Mouse (Mus musculus) adrenal gland (tissue): ENCODE data around the gene Tbk1.

ENCODE experiments used
- intact Hi-C: fragments of 180-260 bp; cut with DNase I; formaldehyde crosslinking; loops from one replicate; pipeline ENCODE4 v1.15.1; 2025
- long read RNA-seq, 2 experiments: library from polyadenylated mRNA; unstranded; transcript quantifications; one replicate each; pipeline ENCODE4 v2.0.0; 2020; ENCODE audit warnings: borderline replicate concordance in 1 of 2; ENCODE audit not compliant: insufficient replicate concordance in 1 of 2

The Tbk1 gene
- long read RNA-seq, experiment 1, transcript Tbk1-201 (21 exons, 3,024 nt) = major isoform, 11 of 24 reads
- long read RNA-seq, experiment 1, partial matches to known transcripts = 9 of 24 reads
- long read RNA-seq, experiment 1, other reads (novel, unspliced or antisense) = 4 of 24 reads
- long read RNA-seq, experiment 2, partial matches to known transcripts = 5 of 9 reads
- long read RNA-seq, experiment 2, other reads (novel, unspliced or antisense) = 3 of 9 reads

DNA sequence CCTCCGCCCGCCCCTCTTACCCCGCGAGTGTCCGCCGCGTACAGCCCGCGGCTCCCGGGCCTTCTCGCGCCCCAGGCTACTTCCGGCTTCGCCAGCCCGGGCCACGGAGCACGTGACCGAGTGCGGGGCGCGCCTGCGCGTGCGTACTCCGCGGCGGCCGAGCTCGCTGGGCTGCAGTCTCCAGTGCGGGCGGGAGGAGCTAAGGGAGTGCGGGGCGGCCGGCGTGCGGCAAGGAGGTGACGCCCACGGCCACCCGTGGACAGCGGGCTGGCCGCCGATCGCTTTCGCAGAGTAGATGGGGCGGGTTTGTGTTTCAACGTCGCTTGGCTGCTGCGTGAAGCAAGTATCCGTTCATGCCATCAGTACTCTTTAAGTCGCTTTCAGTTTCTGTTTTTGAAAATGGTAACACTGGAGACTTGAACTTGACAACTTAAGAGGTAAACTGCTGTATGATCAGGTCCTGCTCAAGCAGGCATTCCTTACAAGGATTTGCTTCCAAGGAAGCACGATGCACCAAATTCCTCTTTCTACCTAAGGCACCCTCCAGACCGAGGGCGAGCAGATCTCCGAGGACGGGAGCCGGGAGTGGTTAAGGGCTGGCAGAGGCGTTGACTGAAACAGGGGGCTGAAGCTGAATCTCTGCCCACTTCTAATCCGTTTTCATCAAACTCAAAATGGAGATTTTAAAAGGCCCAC, at the start of gene Tbk1:
Gene Tbk1, minus strand, starts transcription at position 113 of the 696 bp plus-strand sequence.
- intact Hi-C loops = no loop called here

DNA sequence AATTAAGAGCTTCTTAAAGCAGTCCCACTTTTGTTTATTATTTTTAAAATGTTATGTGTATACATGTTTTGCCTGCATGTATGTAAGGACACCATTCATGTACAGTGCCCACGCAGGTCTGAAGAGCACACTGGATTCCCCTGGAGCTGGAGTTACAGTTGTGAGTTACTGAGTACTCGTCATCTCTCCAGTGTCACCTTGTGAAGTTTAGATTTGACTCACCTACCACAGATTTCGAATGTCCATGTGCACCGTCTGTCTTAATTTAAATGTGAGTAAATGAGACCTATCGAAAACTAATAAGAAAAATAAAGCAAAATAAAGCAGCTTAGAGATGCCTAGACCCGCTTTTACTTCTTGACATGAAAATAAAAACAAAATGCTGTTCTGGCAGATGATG, 49.7 kb upstream of the Tbk1 start:
- intact Hi-C loops = no loop called here

DNA sequence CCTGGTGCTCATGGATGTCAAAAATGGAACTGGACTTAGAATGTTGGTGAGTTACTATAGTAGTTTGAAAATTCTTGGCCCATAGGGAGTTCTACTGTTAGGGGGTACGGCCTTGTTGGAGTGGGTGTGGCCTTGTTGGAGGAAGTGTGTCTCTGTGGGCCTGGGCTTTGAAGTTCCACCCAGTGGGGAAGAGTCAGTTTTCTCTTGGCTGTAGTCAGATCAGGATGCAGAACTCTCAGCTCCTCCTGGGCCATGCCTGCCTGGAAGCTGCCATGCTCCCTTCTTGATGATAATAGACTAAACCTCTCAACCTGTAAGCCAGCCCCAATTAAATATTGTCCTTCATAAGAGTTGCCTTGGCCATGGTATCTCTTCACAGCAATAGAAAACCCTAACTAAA, 47.6 kb upstream of the Tbk1 start:
- intact Hi-C loops = no loop called here

DNA sequence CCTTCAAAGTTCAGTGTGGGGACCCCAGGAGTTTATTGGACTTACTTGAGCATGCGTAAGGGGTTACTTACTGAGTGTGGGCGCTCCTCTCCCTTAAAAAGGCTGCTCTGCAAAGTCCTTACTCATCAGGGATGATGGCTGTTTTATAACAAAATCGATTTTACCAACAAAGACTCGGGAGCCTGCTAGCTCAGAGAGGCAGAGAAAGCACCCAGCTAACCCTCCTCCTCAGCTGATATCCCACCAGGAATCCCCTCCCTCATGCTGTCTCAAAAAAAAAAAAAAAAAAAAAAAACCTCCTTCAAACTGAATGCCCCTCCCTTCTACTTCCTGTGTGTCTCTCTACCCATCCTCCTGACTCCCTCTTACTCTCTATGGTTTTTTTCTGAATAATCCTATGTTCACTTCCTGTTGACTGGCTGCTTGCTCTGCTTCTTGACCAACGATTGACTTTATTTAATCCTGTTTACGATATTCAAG, 42.0 kb upstream of the Tbk1 start:
- intact Hi-C loops = no loop called here

DNA sequence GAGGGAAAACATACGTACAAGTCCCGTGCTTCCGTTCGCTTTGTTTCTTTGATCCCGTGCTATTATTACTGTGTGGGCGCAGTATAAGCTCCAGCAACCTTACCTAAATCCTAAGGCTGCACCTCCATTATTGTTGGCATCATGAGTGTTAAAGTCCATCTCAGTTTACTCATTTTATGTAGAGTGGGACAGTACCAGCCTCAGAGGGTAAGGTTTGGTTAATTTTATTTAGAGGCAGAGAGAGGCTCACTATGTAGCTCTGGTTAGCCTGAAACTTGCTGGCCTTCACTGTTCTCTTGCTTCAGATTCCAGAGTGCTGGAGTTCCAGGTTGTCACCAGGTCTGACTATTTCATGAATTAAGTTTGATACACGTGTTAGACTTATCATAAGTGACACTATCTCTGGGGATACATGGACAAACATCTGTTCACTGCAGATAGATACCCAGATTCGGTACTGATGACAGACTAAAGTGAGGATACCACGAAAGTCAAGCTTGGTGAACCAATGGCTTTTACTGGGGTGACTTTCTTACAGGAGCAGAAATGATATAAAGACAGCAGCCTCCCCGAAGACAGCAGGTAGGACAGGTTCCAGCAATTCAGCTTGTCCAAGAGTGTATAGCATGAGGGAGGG, 40.7 kb upstream of the Tbk1 start:
- intact Hi-C loops = no loop called here

DNA sequence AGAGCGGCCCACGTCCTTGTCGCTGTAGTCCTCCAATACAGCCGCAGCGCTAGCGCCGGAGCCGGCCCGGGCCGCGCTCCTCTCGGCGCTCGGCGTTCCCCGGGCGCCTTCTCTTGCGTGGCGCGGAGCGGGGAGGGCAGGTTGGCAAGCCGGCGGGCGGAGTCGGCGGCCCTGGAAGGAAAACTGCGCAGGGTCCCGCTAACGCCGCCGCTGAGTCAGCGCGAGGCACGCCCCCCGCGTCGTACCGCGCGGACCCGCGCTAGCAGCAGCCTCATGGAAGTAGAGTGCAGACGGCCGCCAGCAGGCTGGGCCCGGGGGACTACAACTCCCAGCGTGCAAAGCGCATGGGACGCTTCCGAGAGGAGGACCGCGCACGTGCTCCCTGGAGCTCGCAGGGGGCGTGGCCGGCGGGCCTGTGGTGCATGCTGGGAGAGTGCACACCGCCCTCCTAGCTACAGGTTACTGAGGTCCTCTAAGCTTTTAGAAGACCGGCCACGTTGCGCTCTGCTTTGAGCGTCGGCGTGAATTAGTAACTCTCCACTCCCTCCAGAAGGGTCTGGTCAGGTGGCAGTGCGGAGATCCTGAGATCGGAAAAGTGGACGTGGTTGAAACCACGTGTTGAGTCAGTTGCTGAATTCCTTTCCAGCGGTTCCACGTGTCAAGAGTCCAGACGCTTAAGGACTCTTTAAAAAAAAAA, 39.7 kb upstream of the Tbk1 start, which contains the start of gene Xpot:
Gene Xpot, minus strand, starts transcription at position 147 of the 697 bp plus-strand sequence.
- intact Hi-C loops = no loop called here

DNA sequence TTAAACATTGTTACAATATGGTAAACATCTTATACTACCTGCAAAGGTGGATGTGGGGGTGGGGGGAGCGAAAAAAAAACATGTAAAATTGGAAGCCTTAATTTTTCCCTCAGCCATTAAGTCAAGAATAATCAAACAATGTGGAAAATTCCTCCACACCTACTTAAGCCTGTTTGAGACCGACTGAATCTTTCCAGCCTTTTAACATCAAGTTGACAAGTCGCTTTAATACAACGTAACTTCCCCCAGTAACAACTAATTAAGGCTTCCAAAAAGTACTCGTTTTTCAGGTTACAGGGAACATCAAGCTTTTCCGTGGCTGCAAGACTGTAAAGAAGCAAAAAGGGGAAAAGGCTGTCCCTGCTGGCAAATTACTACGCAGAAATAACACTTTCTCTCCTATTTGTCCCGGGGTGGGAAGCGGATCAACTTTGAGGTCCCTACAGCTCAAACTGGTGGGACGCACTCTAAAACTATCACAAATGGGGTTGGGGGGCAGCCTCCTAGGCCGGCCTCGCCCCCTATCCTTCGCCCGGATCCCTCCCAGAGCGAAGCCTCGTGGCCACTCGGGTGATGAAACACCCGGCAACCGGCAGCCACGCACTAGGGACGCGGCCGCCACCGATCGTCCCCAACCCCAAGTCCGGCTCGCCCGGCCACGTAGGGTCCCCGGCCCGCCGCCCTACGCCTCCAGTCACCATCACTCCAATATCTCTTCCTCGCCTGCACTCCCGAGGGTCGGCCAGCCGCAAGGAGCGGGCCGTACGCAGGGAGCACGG, 39.0 kb upstream of the Tbk1 start:
- intact Hi-C loops = no loop called here

DNA sequence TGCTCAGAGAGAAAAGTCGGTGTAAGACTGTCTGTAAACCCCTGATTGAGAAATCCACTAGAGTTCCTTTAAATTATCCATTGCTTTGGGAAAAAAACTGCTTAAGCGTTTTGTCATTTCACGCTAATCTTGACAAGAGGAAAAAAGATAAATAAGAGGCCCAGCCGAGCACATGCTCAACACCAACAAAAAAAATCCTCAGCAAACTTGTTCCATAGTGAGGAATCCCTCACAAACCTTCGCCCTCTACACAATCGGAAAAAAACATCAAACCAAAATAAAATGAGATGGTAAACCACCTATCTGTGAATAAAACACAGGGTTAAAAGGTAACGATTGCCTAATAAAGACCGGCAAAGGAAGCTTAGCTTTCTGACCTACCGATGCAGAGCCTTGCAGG, 38.4 kb upstream of the Tbk1 start:
- intact Hi-C loops = no loop called here

- intact Hi-C loops = no loop called here
Measured at GRCm38 (mm10) chr10:121623670-121624069, 37.1 kb upstream of the Tbk1 start.

GRCm38 (mm10) chr10:121622431-121622830, 35.8 kb upstream of the Tbk1 start:
- intact Hi-C loops = no loop called here

DNA sequence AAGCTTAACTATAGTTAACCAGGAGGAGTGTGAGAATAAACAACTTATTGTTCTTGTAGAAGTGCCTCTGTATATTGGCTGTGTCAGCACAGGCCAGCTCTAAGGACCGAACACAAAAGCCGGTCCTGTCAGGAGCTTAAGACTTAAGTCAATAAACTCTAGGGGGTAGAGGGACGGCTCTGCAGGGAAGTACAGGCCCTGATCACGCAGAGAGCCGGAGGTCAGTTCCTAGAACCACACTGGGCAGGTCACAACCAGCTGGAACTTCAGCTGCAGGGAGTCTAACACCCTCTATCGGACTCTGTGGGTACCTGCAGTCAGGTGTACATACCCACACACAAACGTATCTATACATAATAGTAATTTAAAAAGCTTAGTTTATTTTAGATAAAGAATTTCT, 29.3 kb upstream of the Tbk1 start:
- intact Hi-C loops = loop anchor here (5.0 to 10.0 kb wide), 2 partner anchors 34 to 661 kb away; no protein-coding TSS in a partner anchor

- intact Hi-C loops = loop anchor here (5.0 to 10.0 kb wide), 2 partner anchors 33 to 661 kb away; no protein-coding TSS in a partner anchor
Measured at GRCm38 (mm10) chr10:121615146-121615870, 28.7 kb upstream of the Tbk1 start.

DNA sequence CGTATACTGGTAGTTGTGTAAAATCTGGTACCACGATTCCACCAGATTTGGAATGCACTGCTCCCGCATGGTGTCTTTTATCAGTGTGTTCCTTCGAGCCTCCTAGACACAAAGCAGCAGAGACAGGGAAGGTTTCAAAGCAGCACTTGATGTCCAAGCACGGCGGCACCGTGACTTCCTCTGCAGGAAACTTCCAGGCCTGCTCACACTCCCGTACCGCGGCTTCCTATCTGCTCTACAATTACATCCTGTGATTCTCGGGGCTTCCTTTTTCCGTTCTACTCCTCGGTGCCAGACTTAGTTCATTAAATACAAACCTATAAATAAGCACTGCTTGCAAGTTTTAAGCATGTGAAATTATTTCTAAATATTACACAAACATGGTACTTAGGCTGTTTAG, 27.0 kb upstream of the Tbk1 start:
- intact Hi-C loops = loop anchor here (10.0 kb wide), 1 partner anchor 659 kb away; no protein-coding TSS in a partner anchor

DNA sequence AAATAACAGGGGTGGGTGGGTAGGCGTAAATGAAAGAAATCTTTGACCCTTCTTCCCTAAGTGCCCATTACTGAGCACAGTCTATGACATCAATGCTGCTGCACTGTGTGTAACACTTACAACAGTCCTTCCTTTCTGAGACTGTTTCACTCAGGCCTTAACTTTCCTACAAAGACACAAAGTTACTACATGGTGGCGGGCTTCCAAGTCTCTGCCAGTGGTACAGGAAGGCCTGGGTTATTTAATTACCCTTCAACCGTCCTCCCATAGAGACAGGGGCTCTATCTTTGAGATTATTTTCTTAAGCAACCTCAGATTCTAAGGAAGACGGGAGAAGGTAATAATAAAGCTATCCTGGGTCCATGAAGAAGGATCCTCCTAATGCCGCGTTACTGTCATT, 25.9 kb upstream of the Tbk1 start:
- intact Hi-C loops = loop anchor here (10.0 kb wide), 1 partner anchor 658 kb away; no protein-coding TSS in a partner anchor

- intact Hi-C loops = loop anchor here (10.0 kb wide), 1 partner anchor 657 kb away; no protein-coding TSS in a partner anchor
Measured at GRCm38 (mm10) chr10:121611587-121611986, 25.0 kb upstream of the Tbk1 start.

DNA sequence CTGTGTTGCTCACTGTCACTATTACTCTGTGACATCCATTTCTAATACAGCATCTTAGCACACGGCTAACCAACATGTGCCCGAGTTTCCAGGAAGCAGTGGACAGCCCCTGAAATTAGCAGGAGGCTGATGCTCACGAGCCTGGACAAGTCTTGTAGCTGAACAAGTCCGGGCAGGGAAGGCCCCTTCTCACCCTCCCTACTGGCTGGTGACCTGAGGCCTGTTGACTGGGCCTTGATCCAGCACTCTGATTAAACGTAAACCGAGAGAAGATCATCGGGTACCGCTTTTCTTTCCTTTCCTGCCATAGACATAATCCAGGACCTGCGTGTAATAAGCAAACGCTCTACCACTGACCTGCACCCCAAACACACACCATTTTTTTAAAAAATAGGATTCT, 21.6 kb upstream of the Tbk1 start:
- intact Hi-C loops = no loop called here

- intact Hi-C loops = no loop called here
Measured at GRCm38 (mm10) chr10:121604632-121605344, 18.2 kb upstream of the Tbk1 start.

- intact Hi-C loops = no loop called here
Measured at GRCm38 (mm10) chr10:121603556-121603955, 17.0 kb upstream of the Tbk1 start.

- intact Hi-C loops = no loop called here
Measured at GRCm38 (mm10) chr10:121601272-121601671, 14.7 kb upstream of the Tbk1 start.
